Mouse (Mus musculus): ENCODE data around the gene Gm2007. TPM values are rescaled to one million over a fixed set of nuclear protein-coding genes. Genes with fewer than 3 reads are reported as not detected.
"Not testable (repeated sequence)": the region's sequence is repeated elsewhere in the genome, so short reads cannot be mapped to it uniquely, and the experiment has no call there.

Gene Gm2007
- 2.8 TPM in 1 of 2 replicates, not detected in the other for polyA plus RNA-seq (2015; fragmentation: Nextera tagmentation; extraction: Ambion mirVana)

- not testable (repeated sequence) for DNase-seq; H3K36me3 ChIP-seq (replicated peaks; ENCODE audit: insufficient read depth, low read length); H3K4me2 ChIP-seq (ENCODE audit: low read depth, low read length); H3K9me3 ChIP-seq (ENCODE audit: low read length); H3K4me1 ChIP-seq (ENCODE audit: insufficient read depth); H3K27me3 ChIP-seq (ENCODE audit: insufficient read depth, low read length); H3K4me3 ChIP-seq (ENCODE audit: low read depth, low read length); H3K27ac ChIP-seq (ENCODE audit: low read depth); ATAC-seq; H3K9ac ChIP-seq (replicated peaks)
- WGBS (ENCODE audit: insufficient replicate concordance), result no CpG with 5 or more reads among the region's 2 CpGs
Observed at GRCm38 (mm10) chr2:175741237-175741636, at the start of gene Gm2007. Gene Gm2007 (plus strand): TSS chr2:175741537.

- H3K4me1 ChIP-seq (ENCODE audit: insufficient read depth); H3K4me3 ChIP-seq (ENCODE audit: low read depth, low read length); DNase-seq; H3K27ac ChIP-seq (ENCODE audit: low read depth); H3K9me3 ChIP-seq (ENCODE audit: low read length); H3K4me2 ChIP-seq (ENCODE audit: low read depth, low read length); H3K9ac ChIP-seq (replicated peaks); H3K27me3 ChIP-seq (ENCODE audit: insufficient read depth, low read length); ATAC-seq; H3K36me3 ChIP-seq (replicated peaks; ENCODE audit: insufficient read depth, low read length): not testable (repeated sequence)
- WGBS (ENCODE audit: insufficient replicate concordance), result no CpG with 5 or more reads among the region's 9 CpGs
Observed at GRCm38 (mm10) chr2:175703546-175703945, 37.8 kb upstream of the Gm2007 start, which contains the start of gene Zfp969. Gene Zfp969 (minus strand): TSS chr2:175703646.

GRCm38 (mm10) chr2:175800993-175801392, 59.7 kb downstream of the Gm2007 start, which contains the start of gene Gm14288:
Gene Gm14288 (minus strand): TSS chr2:175801093.
- not testable (repeated sequence) for H3K36me3 ChIP-seq (replicated peaks; ENCODE audit: insufficient read depth, low read length); H3K27me3 ChIP-seq (ENCODE audit: insufficient read depth, low read length); DNase-seq; H3K4me2 ChIP-seq (ENCODE audit: low read depth, low read length); H3K9me3 ChIP-seq (ENCODE audit: low read length); H3K4me3 ChIP-seq (ENCODE audit: low read depth, low read length); H3K27ac ChIP-seq (ENCODE audit: low read depth); H3K9ac ChIP-seq (replicated peaks); H3K4me1 ChIP-seq (ENCODE audit: insufficient read depth); ATAC-seq
- no CpG with 5 or more reads among the region's 6 CpGs for WGBS (ENCODE audit: insufficient replicate concordance)

Other genes starting within 250 kb of the Gm2007 start
- 2.8 TPM in 1 of 2 replicates, not detected in the other for gene Gm11007, start 97.6 kb upstream of the Gm2007 start, polyA plus RNA-seq (2015; fragmentation: Nextera tagmentation; extraction: Ambion mirVana)
- 11.9 and 13.3 TPM in 2 replicates for gene Zfp969, start 37.9 kb upstream of the Gm2007 start, polyA plus RNA-seq (2015; fragmentation: Nextera tagmentation; extraction: Ambion mirVana)
- 0.66 and 0.82 TPM in 2 replicates for gene Gm14288, start 59.6 kb downstream of the Gm2007 start, polyA plus RNA-seq (2015; fragmentation: Nextera tagmentation; extraction: Ambion mirVana)
- gene Gm6710, start 127.7 kb downstream of the Gm2007 start, polyA plus RNA-seq (2015; fragmentation: Nextera tagmentation; extraction: Ambion mirVana), result 3.9 and 4.5 TPM in 2 replicates
- 0.20 and 0.22 TPM in 2 replicates for gene Zfp966, start 189.6 kb downstream of the Gm2007 start, polyA plus RNA-seq (2015; fragmentation: Nextera tagmentation; extraction: Ambion mirVana)
- 3.9 and 4.2 TPM in 2 replicates for gene Gm2026, start 223.8 kb downstream of the Gm2007 start, polyA plus RNA-seq (2015; fragmentation: Nextera tagmentation; extraction: Ambion mirVana)